Comparison of ENCODE assay signal across 8 mouse cellular contexts in genomic region chr5:135933222-135933899, GRCm38 (mm10). TPM values are rescaled to one million over a fixed set of nuclear protein-coding genes. Genes with fewer than 3 reads are reported as not detected.
A peak's percentile ranks its signal among the peaks of the same experiment; 100 is the strongest.
DNase-seq lines count a peak whose midpoint lies in the region; ATAC-seq and TF ChIP-seq lines count a peak whose summit lies in the region.

No protein-coding gene starts in this region.

- no peak for DNase-seq in left cerebral cortex, adult 2 months (ENCODE audit: extremely low spot score in 1 of 2, low spot score in 2 of 2)
- DNase-seq in left cerebral cortex, adult 18-20 months (ENCODE audit: low spot score in 2 of 2): no peak
- no peak for DNase-seq in thymus, postnatal 0 days (ENCODE audit: low spot score)
- DNase-seq in ovary, postnatal 36 days (ENCODE audit: low spot score): no peak

- intact Hi-C loops in left cerebral cortex, adult 2 months (cut with DNase I): loop anchor here (10.0 kb wide), 1 partner anchor 749 kb away; the partner anchor contains the start of gene Baz1b

- ATAC-seq in embryonic facial prominence, embryonic 12.5 days (ENCODE audit: insufficient number of reproducible peaks, insufficient read depth, low FRiP score, low TSS enrichment): no peak
- ATAC-seq in intestine, embryonic 16.5 days: no peak
- ATAC-seq in neural tube, embryonic 13.5 days (ENCODE audit: low read depth): no peak
- no peak for ATAC-seq in activated CD4-positive, CD25-positive, alpha-beta regulatory T cell, adult 4 months

- H3K27ac ChIP-seq in left cerebral cortex, adult 2 months: peak overlapping the region; percentile 94
- peak overlapping the region; percentile 95 for H3K27ac ChIP-seq in embryonic facial prominence, embryonic 12.5 days
- peak overlapping the region; percentile 98; the same call in 1 of the 2 replicates for H3K27ac ChIP-seq in intestine, embryonic 16.5 days (ENCODE audit: low read length)
- H3K27ac ChIP-seq in neural tube, embryonic 13.5 days (replicated peaks): peak overlapping the region; percentile 98

- peak overlapping the region; percentile 85 for H3K4me3 ChIP-seq in left cerebral cortex, adult 2 months
- peak overlapping the region; percentile 97 for H3K4me3 ChIP-seq in embryonic facial prominence, embryonic 12.5 days
- peak overlapping the region; percentile 78 for H3K4me3 ChIP-seq in intestine, embryonic 16.5 days (ENCODE audit: low read length)
- peak overlapping the region; percentile 63 for H3K4me3 ChIP-seq in neural tube, embryonic 13.5 days

- H3K4me1 ChIP-seq in embryonic facial prominence, embryonic 12.5 days: peaks cover 15% of the 10 kb centered on the region
- peaks cover 16% of the 10 kb centered on the region for H3K4me1 ChIP-seq in intestine, embryonic 16.5 days (ENCODE audit: control insufficient read depth, insufficient read depth, low read length)
- H3K4me1 ChIP-seq in neural tube, embryonic 13.5 days (replicated peaks): peaks cover 53% of the 10 kb centered on the region

- no peaks in the 10 kb centered on the region for H3K27me3 ChIP-seq in embryonic facial prominence, embryonic 12.5 days
- no peaks in the 10 kb centered on the region for H3K27me3 ChIP-seq in intestine, embryonic 16.5 days (replicated peaks; ENCODE audit: control insufficient read depth, insufficient read depth, low read length)
- no peaks in the 10 kb centered on the region for H3K27me3 ChIP-seq in neural tube, embryonic 13.5 days

- H3K9me3 ChIP-seq in embryonic facial prominence, embryonic 12.5 days: no peaks in the 10 kb centered on the region
- no peaks in the 10 kb centered on the region for H3K9me3 ChIP-seq in intestine, embryonic 16.5 days (ENCODE audit: control insufficient read depth, low read length)
- H3K9me3 ChIP-seq in neural tube, embryonic 13.5 days: no peaks in the 10 kb centered on the region

- peak overlapping the region; percentile 89 for H3K9ac ChIP-seq in embryonic facial prominence, embryonic 12.5 days
- peak overlapping the region; percentile 89 for H3K9ac ChIP-seq in intestine, embryonic 16.5 days (ENCODE audit: low read depth, low read length)
- H3K9ac ChIP-seq in neural tube, embryonic 13.5 days: peak overlapping the region; percentile 90

- TF ChIP-seq CTCF in left cerebral cortex, adult 2 months (IDR thresholded peaks at IDR 0.05): no peak

- peak overlapping the region; percentile 53 for H3K4me2 ChIP-seq in embryonic facial prominence, embryonic 12.5 days (replicated peaks)
- H3K4me2 ChIP-seq in intestine, embryonic 16.5 days (ENCODE audit: low read depth, low read length): peak overlapping the region; percentile 70
- peak overlapping the region; percentile 72 for H3K4me2 ChIP-seq in neural tube, embryonic 13.5 days

- H3K36me3 ChIP-seq in embryonic facial prominence, embryonic 12.5 days: peaks cover 34% of the 10 kb centered on the region
- H3K36me3 ChIP-seq in intestine, embryonic 16.5 days (ENCODE audit: control insufficient read depth, insufficient read depth, low read length): no peaks in the 10 kb centered on the region
- H3K36me3 ChIP-seq in neural tube, embryonic 13.5 days: peaks cover 40% of the 10 kb centered on the region

- 13% methylated on average over 11 of the region's 12 CpGs for WGBS in embryonic facial prominence, embryonic 12.5 days
- 6% methylated on average over 12 of the region's 12 CpGs for WGBS in intestine, embryonic 16.5 days
- WGBS in neural tube, embryonic 13.5 days: 11% methylated on average over 12 of the region's 12 CpGs

RNA-seq across cellular contexts. Expression of gene Ywhag, which starts 1.1 kb away (rescaled TPM):
- 1,000 to 10,000 TPM; 1,191 to 1,224 TPM for total RNA-seq in left cerebral cortex, adult 2 months (2021)
- total RNA-seq in left cerebral cortex, adult 18-20 months (2021): 1,000 to 10,000 TPM; 1,157 to 1,215 TPM
- 221 and 228 TPM in 2 replicates for polyA plus RNA-seq in embryonic facial prominence, embryonic 12.5 days (2016; fragmentation: Nextera tagmentation; extraction: Ambion mirVana)
- polyA plus RNA-seq in intestine, embryonic 16.5 days (2015; fragmentation: Nextera tagmentation; extraction: Ambion mirVana): 137 and 144 TPM in 2 replicates
- polyA plus RNA-seq in neural tube, embryonic 13.5 days (2015; fragmentation: Nextera tagmentation; extraction: Ambion mirVana): 665 and 740 TPM in 2 replicates
- 69.4 and 69.8 TPM in 2 replicates for polyA plus RNA-seq in thymus, postnatal 0 days (2015; fragmentation: Nextera tagmentation; extraction: Ambion mirVana)
- 10 to 100 TPM; 34.1 to 56.7 TPM for polyA plus RNA-seq in activated CD4-positive, CD25-positive, alpha-beta regulatory T cell, adult 4 months (2017; shearing (Covaris generic))

RNA-seq across cellular contexts. Expression of gene Ssc4d, which starts 41.0 kb away (rescaled TPM):
- 1 to 10 TPM; 1.3 to 1.5 TPM for total RNA-seq in left cerebral cortex, adult 2 months (2021)
- 1 to 10 TPM in 1 of 2 experiments, under 1 TPM in 1; 0.79 to 1.3 TPM for total RNA-seq in left cerebral cortex, adult 18-20 months (2021)
- polyA plus RNA-seq in embryonic facial prominence, embryonic 12.5 days (2016; fragmentation: Nextera tagmentation; extraction: Ambion mirVana): 4.7 and 5.1 TPM in 2 replicates
- polyA plus RNA-seq in intestine, embryonic 16.5 days (2015; fragmentation: Nextera tagmentation; extraction: Ambion mirVana): 2.3 and 2.9 TPM in 2 replicates
- polyA plus RNA-seq in neural tube, embryonic 13.5 days (2015; fragmentation: Nextera tagmentation; extraction: Ambion mirVana): 0.79 and 1.9 TPM in 2 replicates
- polyA plus RNA-seq in thymus, postnatal 0 days (2015; fragmentation: Nextera tagmentation; extraction: Ambion mirVana): 1.6 and 2.7 TPM in 2 replicates
- polyA plus RNA-seq in activated CD4-positive, CD25-positive, alpha-beta regulatory T cell, adult 4 months (2017; shearing (Covaris generic)): 1 to 10 TPM; 1.7 to 2.4 TPM

RNA-seq across cellular contexts. Expression of gene Hspb1, which starts 45.6 kb away (rescaled TPM):
- total RNA-seq in left cerebral cortex, adult 2 months (2021): 10 to 100 TPM; 19.2 to 19.3 TPM
- total RNA-seq in left cerebral cortex, adult 18-20 months (2021): 10 to 100 TPM; 16.5 to 31.4 TPM
- polyA plus RNA-seq in embryonic facial prominence, embryonic 12.5 days (2016; fragmentation: Nextera tagmentation; extraction: Ambion mirVana): 67.9 and 74.8 TPM in 2 replicates
- polyA plus RNA-seq in intestine, embryonic 16.5 days (2015; fragmentation: Nextera tagmentation; extraction: Ambion mirVana): 112 and 114 TPM in 2 replicates
- 15.8 and 19.3 TPM in 2 replicates for polyA plus RNA-seq in neural tube, embryonic 13.5 days (2015; fragmentation: Nextera tagmentation; extraction: Ambion mirVana)
- polyA plus RNA-seq in thymus, postnatal 0 days (2015; fragmentation: Nextera tagmentation; extraction: Ambion mirVana): 23.7 and 29.1 TPM in 2 replicates
- polyA plus RNA-seq in activated CD4-positive, CD25-positive, alpha-beta regulatory T cell, adult 4 months (2017; shearing (Covaris generic)): not detected

RNA-seq across cellular contexts. Expression of gene Zp3, which starts 46.5 kb away (rescaled TPM):
- not detected for total RNA-seq in left cerebral cortex, adult 2 months (2021)
- total RNA-seq in left cerebral cortex, adult 18-20 months (2021): not detected
- polyA plus RNA-seq in embryonic facial prominence, embryonic 12.5 days (2016; fragmentation: Nextera tagmentation; extraction: Ambion mirVana): 0.12 TPM in 1 of 2 replicates, not detected in the other
- polyA plus RNA-seq in intestine, embryonic 16.5 days (2015; fragmentation: Nextera tagmentation; extraction: Ambion mirVana): 0.68 and 1.5 TPM in 2 replicates
- 0.14 TPM in 1 of 2 replicates, not detected in the other for polyA plus RNA-seq in neural tube, embryonic 13.5 days (2015; fragmentation: Nextera tagmentation; extraction: Ambion mirVana)
- polyA plus RNA-seq in thymus, postnatal 0 days (2015; fragmentation: Nextera tagmentation; extraction: Ambion mirVana): 0.53 and 0.64 TPM in 2 replicates
- not detected for polyA plus RNA-seq in activated CD4-positive, CD25-positive, alpha-beta regulatory T cell, adult 4 months (2017; shearing (Covaris generic))

Comparison
In these comparisons a context has a peak if more than half of its experiments do, and no peak if none do; other contexts are left out.
1. RNA of gene Hspb1, which starts 45.6 kb away (polyA plus RNA-seq): 112 to 114 TPM in intestine, embryonic 16.5 days, 67.9 to 74.8 TPM in embryonic facial prominence, embryonic 12.5 days, 23.7 to 29.1 TPM in thymus, postnatal 0 days and 15.8 to 19.3 TPM in neural tube, embryonic 13.5 days; not detected in activated CD4-positive, CD25-positive, alpha-beta regulatory T cell, adult 4 months; every median in the first group is over 10 times any median in the second.
2. Peak in every context shown above with its lines, with median percentiles within 50 percentile points of each other: H3K27ac ChIP-seq, H3K4me3 ChIP-seq, H3K4me2 ChIP-seq and H3K9ac ChIP-seq.